Mouse (Mus musculus) T-helper 2 cell (primary cell): ENCODE data around the gene Pde9a.

ENCODE experiments used
- in situ Hi-C: fragments of 300-600 bp; cut with MboI, MseI; formaldehyde crosslinking; loops from one replicate; pipeline ENCODE4 v1.15.1; 2025; ENCODE audit warnings: high pct_unique_total_duplicates

The Pde9a gene

DNA sequence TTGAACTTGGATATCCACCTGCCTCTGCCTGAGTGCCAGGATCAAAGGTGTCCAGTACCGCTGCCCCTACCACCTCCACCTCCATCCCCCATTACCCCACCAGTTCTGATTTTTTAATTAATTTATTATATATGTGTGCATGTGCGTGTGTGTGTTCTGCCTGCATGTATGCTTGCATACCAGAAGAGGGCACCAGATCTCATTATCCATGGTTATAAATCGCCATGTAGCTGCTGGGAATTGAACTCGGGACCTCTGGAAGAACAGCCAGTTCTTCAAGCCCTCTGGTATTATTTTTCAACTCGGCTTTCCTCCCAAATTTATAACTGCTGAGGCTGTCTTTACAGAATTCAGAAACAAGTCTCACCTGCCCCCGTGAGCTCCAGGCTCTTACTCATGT, 124.9 kb downstream of the Pde9a start:
- in situ Hi-C loops = no loop called here

DNA sequence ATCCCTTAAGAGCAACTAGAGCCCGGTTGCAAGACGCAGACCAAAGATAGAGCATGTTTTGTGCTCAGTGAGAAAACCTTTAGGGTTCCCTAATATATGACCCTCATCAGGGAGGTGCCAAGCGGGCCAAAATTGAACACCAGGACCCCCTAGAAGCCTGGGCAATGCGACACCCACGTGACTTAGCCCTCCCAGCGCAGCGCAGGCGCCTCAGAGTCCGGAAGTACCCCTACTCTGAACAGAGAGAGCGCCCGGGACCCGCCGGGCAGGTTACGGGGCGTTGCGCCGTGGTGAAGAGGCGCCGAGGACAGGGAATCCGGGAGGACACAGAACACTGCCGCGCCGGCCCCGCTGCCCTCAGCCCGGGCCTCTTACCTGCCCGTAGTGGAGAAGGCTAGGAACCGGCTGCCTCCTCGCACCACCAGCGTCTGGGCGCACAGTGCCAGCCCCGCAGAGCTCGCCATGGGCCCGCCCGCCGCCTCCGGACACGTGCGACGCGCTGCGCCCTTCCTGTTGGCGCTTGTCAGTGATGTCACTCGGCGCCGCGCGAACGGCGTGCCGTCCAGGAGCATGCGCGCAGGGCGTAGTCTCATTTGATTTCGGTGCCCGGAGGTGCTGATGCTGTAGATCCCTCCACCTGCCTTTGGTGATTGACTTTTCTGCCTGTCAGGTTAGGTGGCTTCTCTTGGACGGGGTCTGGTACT, 125.9 kb downstream of the Pde9a start:
- in situ Hi-C loops = no loop called here

DNA sequence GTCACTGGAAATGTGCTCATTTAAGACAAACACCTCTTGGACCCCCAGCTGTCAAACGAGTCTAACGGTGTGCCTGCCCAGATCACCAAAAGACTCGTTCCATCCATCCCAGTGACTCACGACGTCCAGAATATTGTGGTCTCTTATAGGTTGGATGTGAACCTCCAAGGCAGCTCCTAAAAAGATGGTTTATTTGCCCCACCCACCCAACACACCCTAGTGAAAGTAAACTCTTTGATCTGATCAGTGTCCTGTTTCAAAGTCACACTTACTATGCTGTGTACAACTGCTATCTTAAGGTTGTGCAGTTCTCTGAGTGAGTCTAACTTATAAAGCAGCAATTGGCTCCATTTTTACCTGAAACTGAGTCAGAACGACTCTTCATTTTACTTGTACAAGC, 126.6 kb downstream of the Pde9a start:
- in situ Hi-C loops = no loop called here

DNA sequence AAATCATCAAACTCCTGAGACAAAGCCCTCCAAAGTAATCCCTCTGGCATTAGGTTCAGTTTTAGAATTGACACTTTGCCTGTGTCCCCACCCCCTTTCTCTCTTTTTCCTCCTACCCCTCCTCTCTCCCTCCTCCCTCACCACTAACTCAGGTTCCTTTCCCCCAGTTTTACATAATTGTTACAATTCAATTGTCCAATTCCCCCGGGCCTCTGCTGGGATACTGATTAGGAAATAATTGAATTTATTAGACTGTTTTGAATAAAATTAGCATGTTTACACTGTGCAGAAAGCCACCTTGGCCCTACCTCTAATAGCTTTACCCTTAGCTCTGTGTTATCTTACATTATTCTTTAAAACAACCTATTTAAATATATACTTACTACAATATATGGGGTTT, 128.7 kb downstream of the Pde9a start:
- in situ Hi-C loops = no loop called here

DNA sequence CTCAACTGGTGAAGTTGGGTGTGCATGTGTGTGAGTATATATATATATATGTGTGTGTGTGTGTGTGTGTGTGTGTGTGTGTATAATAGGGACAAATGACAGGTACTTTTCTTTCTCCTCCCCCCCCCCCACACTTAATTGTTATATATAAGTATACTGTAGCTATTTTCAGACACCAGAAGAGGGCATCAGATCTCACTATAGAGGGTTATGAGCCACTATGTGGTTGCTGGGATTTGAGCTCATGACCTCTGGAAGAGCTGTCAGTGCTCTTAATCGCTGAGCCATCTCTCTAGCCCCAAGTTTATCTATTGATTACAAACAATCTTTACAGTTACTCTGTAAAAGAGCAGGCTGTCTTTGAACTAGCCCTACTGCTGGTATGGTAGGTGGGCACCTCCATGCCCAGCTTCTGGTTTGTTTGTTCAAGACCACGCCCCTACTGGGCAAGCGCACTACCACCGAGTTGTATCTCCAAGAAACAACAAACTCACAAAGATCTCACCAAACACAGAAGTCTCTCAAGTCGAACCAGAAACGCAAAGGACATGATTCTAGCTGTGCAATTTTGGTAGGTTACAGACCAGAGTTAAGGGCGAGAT, 133.4 kb downstream of the Pde9a start:
- in situ Hi-C loops = no loop called here

DNA sequence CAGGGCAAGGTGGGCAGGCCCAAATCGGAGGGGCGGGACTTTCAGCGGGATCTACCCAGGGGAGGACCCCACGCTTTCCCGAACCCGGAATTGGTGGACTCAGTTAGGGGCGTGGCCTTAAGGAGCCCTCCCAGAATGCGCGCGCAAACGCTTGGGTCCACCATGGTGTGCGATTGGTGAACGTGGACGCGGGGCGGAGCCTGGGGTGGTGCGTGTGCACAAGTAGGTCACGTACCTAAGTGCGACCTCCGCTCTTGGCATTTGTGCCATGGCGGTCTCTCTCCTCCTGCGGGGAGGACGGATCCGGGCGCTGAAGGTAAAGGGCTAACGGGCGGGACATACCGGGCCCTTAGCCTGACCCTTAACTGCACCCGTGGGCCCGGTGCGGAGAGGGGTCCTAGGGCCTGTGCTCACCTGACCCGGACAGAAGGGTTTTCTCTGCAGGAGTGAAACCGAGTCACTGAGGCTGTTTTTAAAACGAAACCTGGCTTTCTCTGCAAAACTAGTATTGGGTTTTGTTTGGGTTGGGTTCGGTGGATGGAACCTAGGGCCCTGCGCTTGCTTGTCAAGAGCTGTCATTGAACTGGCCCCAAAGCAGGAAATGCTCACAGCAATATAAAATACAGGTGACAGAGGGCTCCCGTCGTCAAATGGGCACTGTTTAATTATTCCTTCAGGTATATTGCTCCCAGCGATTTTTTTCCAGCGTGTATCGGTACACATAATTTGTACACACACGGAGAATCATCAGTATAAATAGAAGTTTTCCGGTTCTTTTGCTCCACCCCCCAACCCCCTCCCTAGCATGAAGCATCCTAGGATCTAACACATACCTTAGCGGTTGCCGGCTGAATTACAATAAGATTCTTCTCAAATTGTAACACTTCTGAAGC, 134.2 kb downstream of the Pde9a start, which contains the start of the genes Wdr4 and Ndufv3:
Wdr4 (minus strand) TSS at position 35 of the 893 bp plus-strand sequence.
Ndufv3 (plus strand) TSS at position 170 of the 893 bp plus-strand sequence.
- in situ Hi-C loops = loop anchor here (5.0 kb wide), 1 partner anchor 37 kb away; no protein-coding TSS in a partner anchor

DNA sequence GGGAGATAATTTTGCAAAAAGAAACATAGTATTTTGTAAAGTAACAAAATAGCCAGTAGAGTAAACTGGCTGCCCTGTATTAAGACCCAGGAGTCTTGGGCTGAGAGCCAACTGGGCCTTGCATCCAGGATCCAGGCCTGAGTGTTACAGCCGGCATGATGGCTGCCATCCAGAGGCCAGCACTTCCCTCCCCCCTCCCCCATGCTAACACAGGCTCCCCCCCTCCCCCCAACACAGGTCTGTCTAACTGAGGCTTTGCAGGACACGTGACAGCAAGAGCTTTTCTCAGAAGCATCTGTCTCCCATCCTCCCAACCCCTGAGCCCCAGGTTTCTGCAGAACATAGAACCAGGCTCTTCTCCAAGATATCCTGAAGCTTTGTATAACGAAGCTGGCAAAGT, 134.9 kb downstream of the Pde9a start:
- in situ Hi-C loops = loop anchor here (5.0 kb wide), 1 partner anchor 36 kb away; no protein-coding TSS in a partner anchor

DNA sequence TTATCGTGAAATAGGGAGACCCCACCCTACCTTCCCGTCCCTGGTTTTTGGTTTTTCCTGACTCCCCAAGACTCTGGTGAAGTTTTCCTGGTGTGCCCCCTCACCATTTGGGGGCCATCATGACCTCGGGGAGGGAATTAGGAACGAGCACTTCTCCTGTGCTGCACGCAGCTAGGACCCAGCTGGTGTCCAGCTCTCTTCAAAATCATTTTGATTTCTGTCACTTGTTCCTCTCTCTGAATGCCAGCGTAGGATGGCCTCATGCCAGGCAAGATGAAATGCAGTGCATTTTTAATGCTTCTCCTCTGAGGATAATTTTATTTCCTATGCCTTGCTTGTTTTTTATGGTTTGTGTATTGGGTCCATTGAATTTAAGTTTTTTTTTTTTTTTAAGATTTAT, 135.9 kb downstream of the Pde9a start:
- in situ Hi-C loops = loop anchor here (5.0 kb wide), 1 partner anchor 35 kb away; no protein-coding TSS in a partner anchor

DNA sequence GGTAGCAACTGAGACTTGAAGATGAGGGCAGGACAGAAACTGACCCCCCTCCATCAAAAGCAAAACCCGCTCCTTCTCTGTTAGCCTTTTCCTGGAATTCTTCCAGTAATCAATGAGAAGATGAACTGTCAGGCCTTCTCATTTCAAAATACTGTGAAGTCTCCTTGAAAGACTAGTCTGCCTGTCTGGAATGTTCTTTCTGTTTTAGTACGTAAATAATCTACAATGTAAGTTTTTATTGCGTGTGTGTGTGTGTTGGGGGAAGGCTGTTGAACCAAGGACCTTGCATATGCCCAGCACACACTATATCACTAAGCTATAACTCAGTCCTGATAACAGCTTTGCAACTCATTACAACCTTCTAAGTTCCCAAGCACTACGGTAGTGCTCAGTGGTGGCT, 139.1 kb downstream of the Pde9a start:
- in situ Hi-C loops = no loop called here

DNA sequence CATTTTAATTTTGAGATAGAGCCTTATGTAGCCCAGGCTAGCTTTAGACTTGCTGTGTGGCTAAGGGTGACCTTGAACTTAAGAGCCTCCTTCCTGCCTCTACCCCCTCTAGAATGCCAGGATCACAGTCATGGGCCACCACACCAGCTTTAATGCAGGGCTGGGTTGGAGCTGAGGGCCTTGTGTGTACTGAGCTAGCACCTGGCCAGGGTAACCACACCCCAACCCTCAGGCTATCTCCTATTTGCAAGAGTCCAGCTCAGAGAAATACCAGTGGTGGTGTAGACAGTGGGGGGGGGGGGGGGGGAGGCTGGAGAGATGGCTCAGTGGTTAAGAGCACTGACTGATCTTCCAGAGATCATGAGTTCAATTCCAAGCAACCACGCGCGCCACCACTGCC, 139.8 kb downstream of the Pde9a start:
- in situ Hi-C loops = no loop called here
